8 mouse cellular contexts compared by ENCODE assay signal in genomic region chr3:67512807-67513206, GRCm38 (mm10). TPM values are rescaled to one million over a fixed set of nuclear protein-coding genes. Genes with fewer than 3 reads are reported as not detected.
DNase-seq lines count a peak whose midpoint lies in the region; ATAC-seq and TF ChIP-seq lines count a peak whose summit lies in the region.

No protein-coding gene starts in this region.

- no peak overlapping the region for H3K9ac ChIP-seq in kidney, embryonic 16.5 days (replicated peaks; ENCODE audit: low read length)
- no peak overlapping the region for H3K9ac ChIP-seq in liver, embryonic 11.5 days (ENCODE audit: low read depth, low read length)
- no peak overlapping the region for H3K9ac ChIP-seq in neural tube, embryonic 12.5 days
- no peak overlapping the region for H3K9ac ChIP-seq in stomach, postnatal 0 days (ENCODE audit: low read length)

- intact Hi-C loops in gastrocnemius, adult 2 months (cut with DNase I) = loop anchor here (1.0 to 5.0 kb wide), 2 partner anchors 55 to 534 kb away; no protein-coding TSS in a partner anchor

- H3K4me2 ChIP-seq in kidney, embryonic 16.5 days (replicated peaks; ENCODE audit: low read depth, low read length) = no peak overlapping the region
- no peak overlapping the region for H3K4me2 ChIP-seq in liver, embryonic 11.5 days
- no peak overlapping the region for H3K4me2 ChIP-seq in neural tube, embryonic 12.5 days (replicated peaks)
- no peak overlapping the region for H3K4me2 ChIP-seq in stomach, postnatal 0 days (replicated peaks; ENCODE audit: low read depth)

- no peak overlapping the region for H3K4me3 ChIP-seq in gastrocnemius, adult 2 months
- H3K4me3 ChIP-seq in kidney, embryonic 16.5 days (ENCODE audit: low read length) = no peak overlapping the region
- H3K4me3 ChIP-seq in liver, embryonic 11.5 days (ENCODE audit: low read depth, low read length) = no peak overlapping the region
- no peak overlapping the region for H3K4me3 ChIP-seq in neural tube, embryonic 12.5 days
- H3K4me3 ChIP-seq in stomach, postnatal 0 days (ENCODE audit: low read depth, low read length) = no peak overlapping the region

- peaks cover 3% of the 10 kb centered on the region for H3K4me1 ChIP-seq in kidney, embryonic 16.5 days (ENCODE audit: insufficient read depth, low read length)
- no peaks in the 10 kb centered on the region; the same call in 1 of the 2 replicates for H3K4me1 ChIP-seq in liver, embryonic 11.5 days (replicated peaks; ENCODE audit: control insufficient read depth, insufficient read depth, low read length)
- H3K4me1 ChIP-seq in neural tube, embryonic 12.5 days = peaks cover 13% of the 10 kb centered on the region
- no peaks in the 10 kb centered on the region for H3K4me1 ChIP-seq in stomach, postnatal 0 days (replicated peaks; ENCODE audit: control insufficient read depth, insufficient read depth)

- H3K36me3 ChIP-seq in kidney, embryonic 16.5 days (ENCODE audit: insufficient read depth, low read length) = no peaks in the 10 kb centered on the region
- H3K36me3 ChIP-seq in liver, embryonic 11.5 days (ENCODE audit: control insufficient read depth, insufficient read depth, low read length) = no peaks in the 10 kb centered on the region
- no peaks in the 10 kb centered on the region for H3K36me3 ChIP-seq in neural tube, embryonic 12.5 days
- no peaks in the 10 kb centered on the region for H3K36me3 ChIP-seq in stomach, postnatal 0 days (ENCODE audit: control insufficient read depth, insufficient read depth, low read length)

- no peaks in the 10 kb centered on the region for H3K9me3 ChIP-seq in kidney, embryonic 16.5 days (ENCODE audit: low read length)
- no peaks in the 10 kb centered on the region for H3K9me3 ChIP-seq in liver, embryonic 11.5 days (ENCODE audit: control insufficient read depth, low read length)
- H3K9me3 ChIP-seq in neural tube, embryonic 12.5 days = no peaks in the 10 kb centered on the region
- H3K9me3 ChIP-seq in stomach, postnatal 0 days (ENCODE audit: control insufficient read depth, low read length) = no peaks in the 10 kb centered on the region

- WGBS in kidney, embryonic 16.5 days = under 1% methylated on average over 5 of the region's 5 CpGs
- WGBS in liver, embryonic 11.5 days = 10% methylated on average over 5 of the region's 5 CpGs
- 3% methylated on average over 5 of the region's 5 CpGs for WGBS in neural tube, embryonic 12.5 days
- WGBS in stomach, postnatal 0 days = 1% methylated on average over 5 of the region's 5 CpGs

- peak; percentile 50 to 57 for DNase-seq in urinary bladder, adult 18-20 months (ENCODE audit: low spot score in 2 of 2)
- no peak for DNase-seq in urinary bladder, postnatal 10 days (ENCODE audit: low spot score)
- DNase-seq in cerebellum, postnatal 36 days = peak; percentile 72 to 82
- DNase-seq in gastrocnemius, adult 2 months = peak; percentile 76
- peak; percentile 38 for DNase-seq in liver, embryonic 11.5 days (ENCODE audit: low spot score)
- peak; percentile 72 for DNase-seq in stomach, postnatal 0 days (ENCODE audit: low spot score)

- H3K27me3 ChIP-seq in kidney, embryonic 16.5 days (ENCODE audit: insufficient read depth, low read length) = peaks cover 26% of the 10 kb centered on the region
- H3K27me3 ChIP-seq in liver, embryonic 11.5 days (replicated peaks; ENCODE audit: control insufficient read depth, insufficient read depth, low read length) = peaks cover 26% of the 10 kb centered on the region
- H3K27me3 ChIP-seq in neural tube, embryonic 12.5 days (replicated peaks) = peaks cover 15% of the 10 kb centered on the region
- H3K27me3 ChIP-seq in stomach, postnatal 0 days (ENCODE audit: control insufficient read depth, insufficient read depth, low read length) = no peaks in the 10 kb centered on the region

- no peak for TF ChIP-seq EP300 in stomach, postnatal 0 days (optimal IDR thresholded peaks at IDR 0.05)

- TF ChIP-seq CTCF in gastrocnemius, adult 2 months (IDR thresholded peaks at IDR 0.05) = peak; percentile 89
- peak; percentile 93 for TF ChIP-seq CTCF in stomach, postnatal 0 days (IDR thresholded peaks at IDR 0.05; ENCODE audit: low read depth)

- no peak overlapping the region for H3K27ac ChIP-seq in gastrocnemius, adult 2 months
- H3K27ac ChIP-seq in kidney, embryonic 16.5 days (ENCODE audit: low read length) = no peak overlapping the region
- H3K27ac ChIP-seq in liver, embryonic 11.5 days (ENCODE audit: low read depth, low read length) = no peak overlapping the region
- H3K27ac ChIP-seq in neural tube, embryonic 12.5 days = no peak overlapping the region
- no peak overlapping the region for H3K27ac ChIP-seq in stomach, postnatal 0 days (replicated peaks)

- ATAC-seq in kidney, embryonic 16.5 days (ENCODE audit: low FRiP score, low TSS enrichment) = peak; percentile 39; the same call in 1 of the 2 replicates
- no peak for ATAC-seq in liver, embryonic 11.5 days (replicated peaks; ENCODE audit: low FRiP score)
- peak; percentile 56 for ATAC-seq in neural tube, embryonic 12.5 days (ENCODE audit: low FRiP score, low read depth)
- no peak for ATAC-seq in stomach, postnatal 0 days (ENCODE audit: low FRiP score, low TSS enrichment)

RNA-seq across cellular contexts. Expression of gene Rarres1, which starts 2.5 kb away (rescaled TPM):
- total RNA-seq in gastrocnemius, adult 2 months (2021) = 1 to 10 TPM in 1 of 2 experiments, under 1 TPM in 1; 0.23 to 1.0 TPM
- 3.5 and 4.6 TPM in 2 replicates for polyA plus RNA-seq in kidney, embryonic 16.5 days (2015; fragmentation: Nextera tagmentation; extraction: Ambion mirVana)
- 3.4 and 4.6 TPM in 2 replicates for polyA plus RNA-seq in liver, embryonic 11.5 days (2014; fragmentation: Nextera tagmentation; extraction: Ambion mirVana)
- polyA plus RNA-seq in neural tube, embryonic 12.5 days (2016; fragmentation: Nextera tagmentation; extraction: Ambion mirVana) = 1.4 and 1.8 TPM in 2 replicates
- polyA plus RNA-seq in stomach, postnatal 0 days (2015; fragmentation: Nextera tagmentation; extraction: Ambion mirVana) = 3.1 and 3.9 TPM in 2 replicates

RNA-seq across cellular contexts. Expression of gene Lxn, which starts 49.1 kb away (rescaled TPM):
- 1 to 10 TPM in 1 of 2 experiments, under 1 TPM in 1; 0.94 to 1.9 TPM for total RNA-seq in gastrocnemius, adult 2 months (2021)
- 67.2 and 69.6 TPM in 2 replicates for polyA plus RNA-seq in kidney, embryonic 16.5 days (2015; fragmentation: Nextera tagmentation; extraction: Ambion mirVana)
- polyA plus RNA-seq in liver, embryonic 11.5 days (2014; fragmentation: Nextera tagmentation; extraction: Ambion mirVana) = 30.4 and 32.8 TPM in 2 replicates
- 202 and 218 TPM in 2 replicates for polyA plus RNA-seq in neural tube, embryonic 12.5 days (2016; fragmentation: Nextera tagmentation; extraction: Ambion mirVana)
- polyA plus RNA-seq in stomach, postnatal 0 days (2015; fragmentation: Nextera tagmentation; extraction: Ambion mirVana) = 65.7 and 71.8 TPM in 2 replicates

Comparison
In these comparisons a context has a peak if more than half of its experiments do, and no peak if none do; other contexts are left out.
1. ATAC-seq: peak in kidney, embryonic 16.5 days (single experiment) and neural tube, embryonic 12.5 days (single experiment); none in liver, embryonic 11.5 days (single experiment) and stomach, postnatal 0 days (single experiment).